Mouse (Mus musculus) heart, postnatal 4 days (tissue): ENCODE results near the gene 1110025L11Rik. TPM values are rescaled to one million over a fixed set of nuclear protein-coding genes. Genes with fewer than 3 reads are reported as not detected.
A peak's percentile ranks its signal among the peaks of the same experiment; 100 is the strongest.
"Not testable (repeated sequence)": the region's sequence is repeated elsewhere in the genome, so short reads cannot be mapped to it uniquely, and the experiment has no call there.

ENCODE experiments used
- DNase-seq: peaks from one replicate; pipeline ENCODE4 v3.0.0; 2021
- total RNA-seq, 2 experiments: library from RNA; stranded (reverse); gene quantifications; 2 replicates each; pipeline ENCODE4 v1.2.3; 2021

1110025L11Rik gene
- not detected for total RNA-seq

DNA sequence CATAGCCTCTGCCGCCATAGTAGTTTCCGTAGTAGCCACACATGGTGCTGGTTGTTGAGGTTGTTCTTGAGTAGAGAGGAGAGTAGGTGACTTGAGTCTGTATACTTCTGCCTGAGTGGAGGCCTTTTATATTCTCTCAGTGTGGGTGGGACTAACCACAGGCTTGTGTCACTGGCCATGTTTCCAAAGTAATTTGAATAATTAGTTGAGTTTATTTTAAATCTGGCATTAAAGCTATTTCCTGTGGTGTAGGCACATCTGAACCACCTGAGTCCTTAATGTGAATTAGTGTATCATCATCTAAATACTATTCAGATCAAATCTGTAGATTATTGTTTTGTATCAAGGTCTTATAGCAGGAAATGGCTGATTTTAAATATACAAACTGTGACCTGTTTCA, at the start of gene 1110025L11Rik:
Gene 1110025L11Rik (minus strand): TSS at position 101 of the 400 bp plus-strand sequence.
- DNase-seq: not testable (repeated sequence)

DNA sequence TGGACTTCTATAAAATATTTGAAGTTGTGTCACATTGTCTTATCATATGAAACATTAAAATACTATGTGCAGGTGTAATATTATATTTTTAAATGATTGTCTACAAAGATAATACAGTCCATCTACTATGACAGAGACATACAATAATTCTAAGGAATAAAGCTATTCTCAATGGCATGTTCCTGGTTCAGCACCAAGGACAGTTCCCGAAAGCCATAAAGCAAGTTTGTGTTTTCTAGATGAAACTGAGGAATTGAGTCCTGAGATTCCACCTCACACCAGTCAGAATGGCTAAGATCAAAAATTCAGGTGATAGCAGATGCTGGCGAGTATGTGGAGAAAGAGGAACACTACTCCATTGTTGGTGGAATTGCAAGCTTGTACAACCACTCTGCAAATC, 7.2 kb upstream of the 1110025L11Rik start:
- DNase-seq: peak; percentile 6

DNA sequence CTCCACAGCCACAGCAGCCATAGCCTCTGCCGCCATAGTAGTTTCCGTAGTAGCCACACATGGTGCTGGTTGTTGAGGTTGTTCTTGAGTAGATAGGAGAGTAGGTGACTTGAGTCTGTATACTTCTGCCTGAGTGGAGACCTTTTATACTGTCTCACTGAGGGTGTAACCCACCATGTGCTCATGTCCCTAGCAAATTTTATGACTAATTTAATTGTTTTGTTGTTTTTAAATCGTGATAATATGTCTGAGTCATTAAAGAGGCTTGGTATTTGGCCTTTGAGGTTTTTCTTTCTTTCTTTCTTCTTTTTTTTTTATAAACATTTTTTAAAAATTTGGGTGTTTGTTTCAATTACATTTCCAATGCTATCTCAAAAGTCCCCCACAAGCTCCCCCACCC, 16.0 kb downstream of the 1110025L11Rik start, which contains the start of gene Krtap6-5:
Gene Krtap6-5 (minus strand): TSS at position 101 of the 400 bp plus-strand sequence.
- DNase-seq: no peak

DNA sequence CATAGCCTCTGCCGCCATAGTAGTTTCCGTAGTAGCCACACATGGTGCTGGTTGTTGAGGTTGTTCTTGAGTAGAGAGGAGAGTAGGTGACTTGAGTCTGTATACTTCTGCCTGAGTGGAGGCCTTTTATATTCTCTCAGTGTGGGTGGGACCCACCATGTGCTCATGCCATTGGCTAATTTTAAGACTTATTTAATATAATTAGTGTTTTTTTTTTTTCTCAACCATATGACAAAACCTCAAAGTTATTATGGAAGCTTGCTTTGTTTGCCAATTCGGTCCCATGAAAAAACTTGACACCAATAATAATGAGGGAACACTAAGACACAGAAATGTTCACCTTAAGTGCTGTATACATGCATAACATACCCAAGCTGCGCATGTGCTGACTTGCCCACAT, 22.4 kb downstream of the 1110025L11Rik start, which contains the start of gene Gm10228:
Gene Gm10228 (minus strand): TSS at position 101 of the 400 bp plus-strand sequence.
- not testable (repeated sequence) for DNase-seq

DNA sequence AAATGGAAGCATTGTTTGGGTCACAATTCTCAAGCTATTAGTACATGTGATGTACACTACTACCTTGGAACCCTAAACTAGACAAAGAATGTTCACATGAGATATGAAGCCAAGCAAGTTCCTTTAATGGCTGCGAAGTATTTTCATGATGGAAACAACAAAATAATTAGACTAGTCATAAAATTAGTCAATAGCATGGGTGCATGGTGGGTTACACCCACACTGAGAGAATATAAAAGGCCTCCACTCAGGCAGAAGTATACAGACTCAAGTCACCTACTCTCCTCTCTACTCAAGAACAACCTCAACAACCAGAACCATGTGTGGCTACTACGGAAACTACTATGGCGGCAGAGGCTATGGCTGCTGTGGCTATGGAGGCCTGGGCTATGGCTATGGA, 32.4 kb downstream of the 1110025L11Rik start, which contains the start of gene Krtap6-1:
Gene Krtap6-1 (plus strand): TSS at position 301 of the 400 bp plus-strand sequence.
- DNase-seq: not testable (repeated sequence)

DNA sequence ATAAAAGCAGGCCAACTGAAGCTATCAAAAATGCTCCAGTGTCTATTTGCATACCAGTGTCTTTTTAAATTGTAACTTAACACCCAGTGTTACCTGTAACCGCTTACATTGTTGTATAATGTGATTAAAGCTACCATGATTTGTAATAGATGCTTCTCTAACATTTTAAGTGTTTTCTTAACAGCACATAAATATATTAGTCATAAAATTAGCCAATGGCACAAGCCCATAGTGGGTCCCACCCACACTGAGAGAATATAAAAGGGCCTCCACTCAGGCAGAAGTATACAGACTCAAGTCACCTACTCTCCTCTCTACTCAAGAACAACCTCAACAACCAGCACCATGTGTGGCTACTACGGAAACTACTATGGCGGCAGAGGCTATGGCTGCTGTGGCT, 48.8 kb downstream of the 1110025L11Rik start, which contains the start of gene Gm10229:
Gene Gm10229 (plus strand): TSS at position 301 of the 400 bp plus-strand sequence.
- not testable (repeated sequence) for DNase-seq

DNA sequence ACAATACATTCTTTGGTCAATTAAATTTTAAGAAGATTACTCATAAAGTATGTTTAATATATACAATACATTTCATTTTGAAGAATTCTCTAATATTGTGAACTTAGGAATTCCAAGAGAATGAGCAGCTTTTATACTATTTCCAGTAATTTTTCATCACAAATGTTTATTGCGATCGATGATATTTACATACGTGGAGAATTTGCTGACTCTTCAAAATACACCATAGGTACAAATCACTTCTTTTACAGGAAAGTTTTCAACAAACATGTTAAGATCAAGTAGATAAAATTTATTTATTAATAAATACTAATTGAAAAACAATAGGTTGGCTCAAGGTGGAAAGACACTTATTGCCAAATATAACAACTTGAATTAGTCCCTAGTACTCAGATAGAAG, 49.8 kb downstream of the 1110025L11Rik start:
- no peak for DNase-seq

Other genes with a start within 250 kb of the 1110025L11Rik start
- not detected for gene Krtap15, start 243.8 kb downstream of the 1110025L11Rik start, total RNA-seq
- not detected for gene Krtap14, start 237.9 kb downstream of the 1110025L11Rik start, total RNA-seq
- not detected for gene Krtap19-1, start 194.6 kb downstream of the 1110025L11Rik start, total RNA-seq
- not detected for gene Krtap19-2, start 189.7 kb downstream of the 1110025L11Rik start, total RNA-seq
- not detected for gene Krtap19-3, start 186.0 kb downstream of the 1110025L11Rik start, total RNA-seq
- not detected for gene Krtap19-4, start 178.9 kb downstream of the 1110025L11Rik start, total RNA-seq
- not detected for gene Krtap19-5, start 167.5 kb downstream of the 1110025L11Rik start, total RNA-seq
- not detected for gene Krtap19-9b, start 131.7 kb downstream of the 1110025L11Rik start, total RNA-seq
- gene Krtap16-3, start 101.1 kb downstream of the 1110025L11Rik start, total RNA-seq: not detected
- not detected for gene Krtap22-2, start 53.2 kb downstream of the 1110025L11Rik start, total RNA-seq
- not detected for gene Gm10229, start 48.7 kb downstream of the 1110025L11Rik start, total RNA-seq
- not detected for gene Krtap6-1, start 32.3 kb downstream of the 1110025L11Rik start, total RNA-seq
- not detected for gene Gm10228, start 22.5 kb downstream of the 1110025L11Rik start, total RNA-seq
- not detected for gene Krtap6-5, start 16.1 kb downstream of the 1110025L11Rik start, total RNA-seq
- not detected for gene Krtap6-3, start 20.0 kb upstream of the 1110025L11Rik start, total RNA-seq
- not detected for gene Gm6358, start 76.8 kb upstream of the 1110025L11Rik start, total RNA-seq
- not detected for gene Gm10061, start 87.1 kb upstream of the 1110025L11Rik start, total RNA-seq
- not detected for gene Gm9789, start 94.0 kb upstream of the 1110025L11Rik start, total RNA-seq
- gene Gm7735, start 105.5 kb upstream of the 1110025L11Rik start, total RNA-seq: not detected
- not detected for gene 1110057P08Rik, start 110.7 kb upstream of the 1110025L11Rik start, total RNA-seq
- gene Krtap20-2, start 141.9 kb upstream of the 1110025L11Rik start, total RNA-seq: not detected